Mouse (Mus musculus): Measurements from ENCODE around the gene Flnb. TPM values are rescaled to one million over a fixed set of nuclear protein-coding genes. Genes with fewer than 3 reads are reported as not detected.

Flnb gene
- polyA plus RNA-seq, 1 experiment = 6.5 TPM

DNA sequence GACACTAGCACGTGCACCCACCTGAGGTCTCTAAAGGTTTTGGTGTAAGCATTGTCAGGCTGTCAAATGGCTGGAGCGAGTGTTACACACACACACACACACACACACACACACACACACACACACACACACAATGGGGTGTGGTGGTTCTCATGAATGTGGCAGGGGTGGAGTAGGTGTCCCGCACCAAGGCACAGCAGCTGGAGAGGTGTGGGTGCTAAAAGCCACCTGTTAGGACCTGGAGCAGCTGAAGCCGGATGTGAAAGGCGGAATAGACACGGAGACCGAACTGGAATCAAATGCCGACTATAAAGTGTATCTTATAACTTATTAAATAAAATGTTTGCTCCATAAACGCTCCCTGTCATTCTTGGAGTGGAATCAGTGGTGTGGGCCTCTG lies 133.5 kb downstream of the Flnb start:
- Histone ChIP-seq H3K27ac (ENCODE audit: insufficient read depth, low read depth, low read length) (no peak overlapping the region), H3K4me1 (ENCODE audit: control insufficient read depth, insufficient read depth, low read length) (no peaks in the 10 kb centered on the region), H3K4me3 (ENCODE audit: insufficient read depth, low read length) (no peak overlapping the region)
- TF ChIP-seq POLR2A (IDR thresholded peaks at IDR 0.05; ENCODE audit: borderline replicate concordance, low read depth, low read length) = no peak
- no peak for TF ChIP-seq CTCF (IDR thresholded peaks at IDR 0.05; ENCODE audit: low read depth, low read length)

DNA sequence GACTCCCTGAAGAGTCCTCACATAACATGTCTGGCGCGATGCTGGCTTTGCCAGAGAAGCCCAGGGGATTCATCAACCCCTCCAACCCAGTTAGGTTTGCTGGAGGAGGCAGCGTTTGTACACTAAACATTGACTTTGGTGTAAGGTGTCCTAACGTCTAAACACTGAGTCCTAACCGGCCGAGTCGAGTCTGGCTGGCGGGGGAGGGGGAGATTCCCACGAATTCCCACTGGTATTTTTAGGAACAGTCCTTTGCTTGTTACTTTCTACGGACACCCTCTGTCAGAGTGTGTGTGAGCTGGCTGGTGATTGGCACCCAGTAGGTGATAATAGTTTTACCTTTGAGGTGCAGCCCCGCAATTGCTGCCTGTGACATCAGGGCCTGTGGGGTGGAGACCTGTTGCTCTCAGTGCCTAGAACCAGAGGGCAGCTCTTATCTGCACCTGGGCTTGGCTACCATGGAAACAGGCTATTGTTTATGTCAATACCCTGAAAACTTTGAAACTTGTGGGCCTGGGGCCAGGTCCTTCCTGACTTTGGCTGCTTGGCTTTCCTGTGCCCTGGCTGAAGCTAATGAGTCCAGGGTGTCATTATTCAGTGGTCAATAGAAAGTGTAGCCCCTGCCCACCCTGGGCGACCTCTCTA lies 135.0 kb downstream of the Flnb start:
- H3K4me1 ChIP-seq (ENCODE audit: control insufficient read depth, insufficient read depth, low read length) = no peaks in the 10 kb centered on the region
- no peak overlapping the region for H3K4me3 ChIP-seq (ENCODE audit: insufficient read depth, low read length)
- TF ChIP-seq CTCF (IDR thresholded peaks at IDR 0.05; ENCODE audit: low read depth, low read length) (no peak), POLR2A (IDR thresholded peaks at IDR 0.05; ENCODE audit: borderline replicate concordance, low read depth, low read length) (no peak)
- H3K27ac ChIP-seq (ENCODE audit: insufficient read depth, low read depth, low read length) = no peak overlapping the region

DNA sequence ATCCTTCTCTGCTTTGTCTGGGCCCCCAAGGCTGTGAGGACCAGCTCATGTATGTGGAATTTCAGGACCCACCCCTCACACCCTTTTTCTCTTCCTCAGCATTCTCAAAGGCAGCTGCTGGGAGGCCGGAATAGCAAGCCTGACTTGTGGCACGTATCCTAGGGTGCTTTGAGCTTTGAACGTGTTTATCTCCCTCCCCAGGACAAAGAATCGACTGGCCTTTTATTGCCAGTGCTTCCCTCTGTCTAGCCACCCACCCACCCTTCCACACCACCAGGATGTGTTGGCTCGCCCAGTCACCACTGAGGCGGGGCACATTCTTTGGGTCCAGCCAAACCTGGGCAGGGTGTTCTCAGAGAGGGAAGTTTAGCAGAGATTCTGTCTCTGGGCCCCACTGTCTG lies 136.3 kb downstream of the Flnb start:
- TF ChIP-seq CTCF (IDR thresholded peaks at IDR 0.05; ENCODE audit: low read depth, low read length) = no peak
- no peak for TF ChIP-seq POLR2A (IDR thresholded peaks at IDR 0.05; ENCODE audit: borderline replicate concordance, low read depth, low read length)
- H3K4me3 ChIP-seq (ENCODE audit: insufficient read depth, low read length) = no peak overlapping the region
- no peak overlapping the region for H3K27ac ChIP-seq (ENCODE audit: insufficient read depth, low read depth, low read length)

DNA sequence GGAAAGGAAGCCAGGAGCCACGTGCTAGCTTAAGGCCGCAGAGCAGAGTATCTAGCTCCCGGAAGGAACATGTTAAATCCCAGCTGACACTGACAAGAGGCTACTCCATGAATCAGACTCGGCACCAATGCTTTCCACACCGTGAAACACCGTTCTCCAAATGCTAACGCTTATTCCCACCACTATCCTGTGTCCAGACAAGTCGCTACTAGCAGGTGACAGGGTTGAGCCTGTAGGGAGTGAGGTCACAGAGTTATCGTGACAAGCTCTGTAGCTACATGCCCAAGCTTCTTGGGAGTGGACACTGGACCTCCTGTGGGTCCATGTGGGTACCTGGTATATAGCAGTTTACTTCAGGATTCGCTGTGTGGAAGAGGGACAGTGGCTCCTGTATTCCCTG lies 138.7 kb downstream of the Flnb start:
- Histone ChIP-seq H3K4me1 (ENCODE audit: control insufficient read depth, insufficient read depth, low read length) (peaks cover 9% of the 10 kb centered on the region), H3K4me3 (ENCODE audit: insufficient read depth, low read length) (no peak overlapping the region), H3K27ac (ENCODE audit: insufficient read depth, low read depth, low read length) (no peak overlapping the region)
- TF ChIP-seq CTCF (IDR thresholded peaks at IDR 0.05; ENCODE audit: low read depth, low read length) = no peak
- TF ChIP-seq POLR2A (IDR thresholded peaks at IDR 0.05; ENCODE audit: borderline replicate concordance, low read depth, low read length) = no peak

More for the DNA sequence above, 136.3 kb downstream of the Flnb start:
- H3K4me1 ChIP-seq (ENCODE audit: control insufficient read depth, insufficient read depth, low read length) = peaks cover 8% of the 10 kb centered on the region

DNA sequence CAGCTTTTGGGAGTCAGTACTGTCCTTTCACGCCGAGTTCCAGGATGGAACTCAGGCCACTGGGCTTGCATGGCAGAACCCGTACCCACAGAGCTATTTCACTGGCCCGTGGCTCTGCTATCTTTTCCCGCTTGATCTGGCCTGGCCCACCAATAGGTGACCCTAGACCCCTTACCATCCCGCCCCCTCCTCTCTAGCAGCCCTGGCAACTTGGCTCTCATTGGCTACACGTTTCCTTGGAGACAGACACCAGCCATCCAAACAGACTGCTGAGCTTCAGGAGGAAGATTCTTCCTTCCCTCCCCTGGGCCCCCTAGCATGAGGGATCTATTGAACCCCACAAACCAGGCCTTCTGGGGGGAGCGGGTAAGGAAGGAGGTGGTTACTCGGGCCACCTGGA lies 139.3 kb downstream of the Flnb start, which contains the start of gene Gm45521:
TSS of gene Gm45521 (plus strand) at position 240 of the 400 bp plus-strand sequence.
- Histone ChIP-seq H3K4me1 (ENCODE audit: control insufficient read depth, insufficient read depth, low read length) (peaks cover 15% of the 10 kb centered on the region), H3K4me3 (ENCODE audit: insufficient read depth, low read length) (no peak within 1 kb of the TSS), H3K27ac (ENCODE audit: insufficient read depth, low read depth, low read length) (no peak within 1 kb of the TSS)
- no peak for TF ChIP-seq CTCF (IDR thresholded peaks at IDR 0.05; ENCODE audit: low read depth, low read length)
- TF ChIP-seq POLR2A (IDR thresholded peaks at IDR 0.05; ENCODE audit: borderline replicate concordance, low read depth, low read length) = no peak

DNA sequence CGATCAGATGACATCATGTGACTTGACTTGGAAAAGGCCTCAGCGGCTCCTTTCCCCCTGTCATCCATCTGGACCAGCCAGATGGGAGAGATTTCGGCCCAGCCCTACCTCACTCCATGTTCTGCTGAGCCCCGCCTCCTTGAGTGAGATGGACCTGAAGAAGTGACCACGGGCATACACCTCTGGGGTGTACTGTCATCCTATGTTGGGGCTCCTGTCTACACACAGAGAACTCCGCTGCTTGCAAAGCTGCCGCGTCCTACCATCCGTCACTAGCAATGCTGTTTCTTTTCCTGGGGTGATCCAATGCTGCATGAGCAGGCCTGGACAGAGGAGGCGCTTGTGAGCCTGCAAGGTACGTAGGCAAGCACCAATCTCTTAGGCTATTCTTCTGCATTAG lies 142.9 kb downstream of the Flnb start:
- Histone ChIP-seq H3K4me3 (ENCODE audit: insufficient read depth, low read length) (no peak overlapping the region), H3K27ac (ENCODE audit: insufficient read depth, low read depth, low read length) (no peak overlapping the region), H3K4me1 (ENCODE audit: control insufficient read depth, insufficient read depth, low read length) (peaks cover 15% of the 10 kb centered on the region)
- TF ChIP-seq CTCF (IDR thresholded peaks at IDR 0.05; ENCODE audit: low read depth, low read length) (no peak), POLR2A (IDR thresholded peaks at IDR 0.05; ENCODE audit: borderline replicate concordance, low read depth, low read length) (no peak)

DNA sequence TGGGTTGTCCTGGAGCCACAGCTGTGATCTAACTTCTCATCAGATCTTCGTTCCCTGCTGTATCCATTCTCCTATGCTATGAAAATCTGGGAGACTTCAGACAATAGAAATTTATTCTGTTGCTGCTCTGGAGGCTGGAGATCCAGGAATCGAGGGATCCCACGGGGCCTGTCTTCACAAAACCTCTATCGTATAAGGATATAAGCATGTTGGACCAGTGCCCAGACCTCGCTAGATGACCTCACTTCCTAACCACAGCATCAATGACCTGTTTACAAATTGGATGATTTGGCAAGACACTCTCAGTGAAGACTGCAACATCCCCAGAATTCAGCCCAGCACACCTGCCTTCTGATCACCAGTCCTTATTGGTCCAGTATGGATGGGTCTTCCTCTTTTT lies 144.0 kb downstream of the Flnb start:
- Histone ChIP-seq H3K4me1 (ENCODE audit: control insufficient read depth, insufficient read depth, low read length) (peaks cover 15% of the 10 kb centered on the region), H3K4me3 (ENCODE audit: insufficient read depth, low read length) (no peak overlapping the region), H3K27ac (ENCODE audit: insufficient read depth, low read depth, low read length) (no peak overlapping the region)
- TF ChIP-seq CTCF (IDR thresholded peaks at IDR 0.05; ENCODE audit: low read depth, low read length) (no peak), POLR2A (IDR thresholded peaks at IDR 0.05; ENCODE audit: borderline replicate concordance, low read depth, low read length) (no peak)

DNA sequence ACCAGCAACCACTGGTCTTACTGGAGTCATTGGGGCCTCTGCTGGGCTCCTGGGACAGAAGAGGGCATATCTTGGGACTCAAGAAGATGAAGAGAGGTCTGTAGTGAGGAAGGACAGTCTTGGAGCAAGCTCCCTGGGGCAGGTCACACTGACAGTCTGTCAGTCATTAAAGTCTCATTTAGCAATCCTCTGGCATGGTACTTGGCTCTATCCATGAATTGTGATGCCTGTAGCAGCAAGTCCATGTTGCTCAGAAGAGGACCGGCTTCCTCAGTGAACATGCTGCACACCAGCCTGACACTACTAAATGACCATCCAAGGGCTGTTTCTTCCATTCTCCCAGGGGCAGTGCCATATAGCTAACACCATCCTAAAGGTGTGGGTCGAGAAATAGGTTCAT lies 144.9 kb downstream of the Flnb start:
- Histone ChIP-seq H3K4me3 (ENCODE audit: insufficient read depth, low read length) (no peak overlapping the region), H3K27ac (ENCODE audit: insufficient read depth, low read depth, low read length) (no peak overlapping the region), H3K4me1 (ENCODE audit: control insufficient read depth, insufficient read depth, low read length) (peaks cover 15% of the 10 kb centered on the region)
- TF ChIP-seq CTCF (IDR thresholded peaks at IDR 0.05; ENCODE audit: low read depth, low read length) = no peak
- TF ChIP-seq POLR2A (IDR thresholded peaks at IDR 0.05; ENCODE audit: borderline replicate concordance, low read depth, low read length) = no peak

DNA sequence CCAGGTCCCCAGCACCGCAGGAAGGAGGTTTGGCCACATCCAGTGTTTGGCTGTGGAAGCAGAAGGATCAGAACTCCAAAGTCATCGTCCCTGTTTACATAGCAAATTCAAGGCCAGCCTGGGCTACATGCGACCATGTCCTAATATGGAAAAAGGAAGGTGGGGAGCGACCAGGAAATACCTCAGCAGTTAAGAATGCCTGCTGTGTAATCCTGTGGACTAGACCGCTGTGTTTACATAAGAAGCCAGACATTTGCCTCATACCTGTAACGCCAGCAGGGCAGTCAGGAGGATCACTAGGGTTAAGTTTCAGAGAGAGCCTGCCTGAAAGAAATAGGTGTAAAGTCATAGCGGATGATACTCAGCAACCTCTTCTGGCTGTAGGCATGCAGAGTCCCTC lies 145.4 kb downstream of the Flnb start:
- Histone ChIP-seq H3K4me3 (ENCODE audit: insufficient read depth, low read length) (no peak overlapping the region), H3K27ac (ENCODE audit: insufficient read depth, low read depth, low read length) (no peak overlapping the region), H3K4me1 (ENCODE audit: control insufficient read depth, insufficient read depth, low read length) (peaks cover 15% of the 10 kb centered on the region)
- TF ChIP-seq POLR2A (IDR thresholded peaks at IDR 0.05; ENCODE audit: borderline replicate concordance, low read depth, low read length) (no peak), CTCF (IDR thresholded peaks at IDR 0.05; ENCODE audit: low read depth, low read length) (no peak)

DNA sequence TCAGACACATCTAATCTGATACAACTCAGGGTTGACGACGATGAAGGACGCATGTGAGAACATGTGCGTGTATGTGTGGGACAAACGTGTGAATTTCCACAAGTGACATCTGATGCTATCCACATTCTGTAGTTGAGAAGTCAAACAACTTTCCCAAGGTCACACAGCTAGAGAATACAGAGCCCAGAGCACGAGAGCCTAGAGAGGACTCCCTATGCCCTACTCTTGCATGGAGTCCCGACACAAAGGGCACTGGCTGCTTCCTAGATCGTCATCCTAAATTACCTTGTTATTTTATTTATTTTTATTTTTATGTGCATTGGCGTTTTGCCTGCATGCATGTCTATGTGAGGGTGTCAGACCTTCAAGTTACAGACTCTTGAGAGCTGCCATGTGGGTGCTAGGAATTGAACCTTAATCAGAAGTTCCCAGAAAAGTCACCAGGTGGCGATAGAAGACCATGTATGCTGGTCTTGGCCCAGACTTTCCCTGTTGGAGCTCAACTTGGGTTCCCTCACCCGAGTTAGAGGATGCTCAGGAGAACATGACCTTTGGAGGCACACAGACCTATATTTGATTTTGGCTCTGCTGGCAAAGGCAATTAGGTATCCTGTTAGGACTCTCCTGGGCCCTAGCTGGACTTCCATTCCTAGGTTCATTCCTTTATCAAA lies 146.6 kb downstream of the Flnb start:
- TF ChIP-seq POLR2A (IDR thresholded peaks at IDR 0.05; ENCODE audit: borderline replicate concordance, low read depth, low read length) (no peak), CTCF (IDR thresholded peaks at IDR 0.05; ENCODE audit: low read depth, low read length) (peak; percentile 75)
- no peak overlapping the region for H3K4me3 ChIP-seq (ENCODE audit: insufficient read depth, low read length)
- H3K4me1 ChIP-seq (ENCODE audit: control insufficient read depth, insufficient read depth, low read length) = peaks cover 6% of the 10 kb centered on the region
- no peak overlapping the region for H3K27ac ChIP-seq (ENCODE audit: insufficient read depth, low read depth, low read length)

All from bone marrow macrophage, adult 2 months (primary cell).